Comparison of ENCODE assay signal across 18 mouse cellular contexts in the genomic region with DNA sequence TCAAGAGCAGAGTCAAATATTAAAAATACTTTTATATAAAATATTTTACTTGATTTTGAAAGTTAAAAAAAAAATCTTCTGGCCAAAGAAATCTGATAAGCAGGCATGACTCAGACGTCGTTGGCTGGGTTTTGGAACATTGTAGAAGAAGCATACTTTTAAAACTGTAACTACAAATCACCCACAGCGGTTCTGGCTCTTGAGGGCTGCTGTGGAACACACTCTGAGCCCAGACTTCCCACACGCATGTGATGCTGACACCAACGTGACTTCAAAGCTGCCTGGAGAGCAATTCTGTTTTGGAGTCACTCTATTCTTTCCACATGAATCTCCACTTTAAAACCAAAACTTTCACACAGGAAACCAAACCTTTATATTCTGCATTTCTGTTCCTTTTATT.
A peak's percentile ranks its signal among the peaks of the same experiment; 100 is the strongest.
DNase-seq lines count a peak whose midpoint lies in the region; ATAC-seq and TF ChIP-seq lines count a peak whose summit lies in the region.
"Had no signal": no experiment of that assay in that cellular context is flagged by ENCODE, and none has a peak within 500 bp of the region (broad histone marks: within the 10 kb centered on the region; RNA-seq: fewer than 3 reads in every experiment).

No protein-coding gene starts in this region.

- H3K4me1 ChIP-seq in embryonic facial prominence, embryonic 14.5 days (ENCODE audit: control insufficient read depth, insufficient read depth, low read length), result no peaks in the 10 kb centered on the region
- H3K4me1 ChIP-seq in embryonic facial prominence, embryonic 10.5 days, result no peaks in the 10 kb centered on the region
- H3K4me1 ChIP-seq in neural tube, embryonic 15.5 days, result no peaks in the 10 kb centered on the region
- H3K4me1 ChIP-seq: forebrain, embryonic 15.5 days; kidney, embryonic 15.5 days; midbrain, embryonic 13.5 days had no signal

- no peaks in the 10 kb centered on the region for H3K36me3 ChIP-seq in embryonic facial prominence, embryonic 14.5 days (ENCODE audit: control insufficient read depth, insufficient read depth, low read length)
- H3K36me3 ChIP-seq in embryonic facial prominence, embryonic 10.5 days (replicated peaks), result no peaks in the 10 kb centered on the region
- H3K36me3 ChIP-seq in neural tube, embryonic 15.5 days, result no peaks in the 10 kb centered on the region
- H3K36me3 ChIP-seq: forebrain, embryonic 15.5 days; kidney, embryonic 15.5 days; limb, embryonic 13.5 days; midbrain, embryonic 13.5 days had no signal

- H3K4me2 ChIP-seq in embryonic facial prominence, embryonic 14.5 days (ENCODE audit: low read depth, low read length), result no peak overlapping the region
- H3K4me2 ChIP-seq in neural tube, embryonic 15.5 days, result no peak overlapping the region
- H3K4me2 ChIP-seq: forebrain, embryonic 15.5 days; heart, embryonic 11.5 days; kidney, embryonic 15.5 days; limb, embryonic 13.5 days; midbrain, embryonic 13.5 days had no signal

- 48% methylated on average over 5 of the region's 5 CpGs for WGBS in embryonic facial prominence, embryonic 14.5 days
- 82% methylated on average over 5 of the region's 5 CpGs for WGBS in embryonic facial prominence, embryonic 10.5 days
- WGBS in neural tube, embryonic 15.5 days, result 79% methylated on average over 5 of the region's 5 CpGs

- no peak overlapping the region for H3K9ac ChIP-seq in embryonic facial prominence, embryonic 14.5 days (ENCODE audit: low read depth, low read length)
- H3K9ac ChIP-seq in neural tube, embryonic 15.5 days (replicated peaks), result no peak overlapping the region
- H3K9ac ChIP-seq: forebrain, embryonic 15.5 days; kidney, embryonic 15.5 days; limb, embryonic 13.5 days; midbrain, embryonic 13.5 days had no signal

- no peaks in the 10 kb centered on the region for H3K9me3 ChIP-seq in embryonic facial prominence, embryonic 14.5 days (ENCODE audit: control insufficient read depth, low read length)
- no peaks in the 10 kb centered on the region for H3K9me3 ChIP-seq in embryonic facial prominence, embryonic 10.5 days
- no peaks in the 10 kb centered on the region for H3K9me3 ChIP-seq in neural tube, embryonic 15.5 days (replicated peaks)
- H3K9me3 ChIP-seq: forebrain, embryonic 15.5 days; kidney, embryonic 15.5 days; limb, embryonic 13.5 days; midbrain, embryonic 13.5 days had no signal

- no peak overlapping the region for H3K4me3 ChIP-seq in embryonic facial prominence, embryonic 14.5 days (ENCODE audit: low read depth, low read length)
- no peak overlapping the region for H3K4me3 ChIP-seq in embryonic facial prominence, embryonic 10.5 days
- no peak overlapping the region for H3K4me3 ChIP-seq in left cerebral cortex, adult 2 months
- no peak overlapping the region for H3K4me3 ChIP-seq in neural tube, embryonic 15.5 days (replicated peaks)
- H3K4me3 ChIP-seq: forebrain, embryonic 15.5 days; kidney, embryonic 15.5 days; limb, embryonic 13.5 days; midbrain, embryonic 13.5 days had no signal

- DNase-seq in embryonic facial prominence, embryonic 14.5 days (ENCODE audit: low spot score), result peak; percentile 42
- no peak for DNase-seq in embryonic facial prominence, embryonic 10.5 days (ENCODE audit: low spot score)
- DNase-seq in right cerebral cortex, postnatal 25 days, result peak; percentile 11
- no peak for DNase-seq in right cerebral cortex, postnatal 10 days (ENCODE audit: low spot score in 2 of 2)
- peak; percentile 18 to 21 for DNase-seq in left cerebral cortex, adult 2 months (ENCODE audit: extremely low spot score in 1 of 2, low spot score in 2 of 2)
- DNase-seq in telencephalon, adult 2 months (ENCODE audit: low read depth, low spot score), result peak; percentile 60
- DNase-seq in lung, postnatal 4 days, result no peak
- DNase-seq: adrenal gland, adult 2 months; cerebellum, adult 2 months; gastrocnemius, postnatal 36 days; heart, postnatal 36 days; thymus, postnatal 4 days had no signal

- TF ChIP-seq CTCF in left cerebral cortex, adult 2 months (IDR thresholded peaks at IDR 0.05), result no peak

- intact Hi-C loops in left cerebral cortex, adult 2 months (cut with DNase I), result loop anchor here (10.0 kb wide), 1 partner anchor 437 kb away; no protein-coding TSS in a partner anchor

- H3K27ac ChIP-seq in embryonic facial prominence, embryonic 14.5 days (replicated peaks; ENCODE audit: low read depth, low read length), result no peak overlapping the region
- no peak overlapping the region for H3K27ac ChIP-seq in embryonic facial prominence, embryonic 10.5 days (replicated peaks)
- no peak overlapping the region for H3K27ac ChIP-seq in left cerebral cortex, adult 2 months
- H3K27ac ChIP-seq in neural tube, embryonic 15.5 days (replicated peaks), result no peak overlapping the region
- H3K27ac ChIP-seq: forebrain, embryonic 15.5 days; kidney, embryonic 15.5 days; limb, embryonic 13.5 days; midbrain, embryonic 13.5 days had no signal

- H3K27me3 ChIP-seq in embryonic facial prominence, embryonic 14.5 days (replicated peaks; ENCODE audit: control insufficient read depth, insufficient read depth, low read length), result no peaks in the 10 kb centered on the region
- H3K27me3 ChIP-seq in embryonic facial prominence, embryonic 10.5 days (replicated peaks; ENCODE audit: low read depth, poor library complexity, severe bottlenecking), result no peaks in the 10 kb centered on the region
- H3K27me3 ChIP-seq in neural tube, embryonic 15.5 days (replicated peaks), result no peaks in the 10 kb centered on the region
- H3K27me3 ChIP-seq: forebrain, embryonic 15.5 days; kidney, embryonic 15.5 days; limb, embryonic 13.5 days; midbrain, embryonic 13.5 days had no signal

- ATAC-seq in embryonic facial prominence, embryonic 14.5 days (ENCODE audit: low read depth), result no peak
- ATAC-seq in neural tube, embryonic 15.5 days (ENCODE audit: low FRiP score), result no peak
- ATAC-seq: forebrain, embryonic 15.5 days; midbrain, embryonic 13.5 days had no signal

Comparison
In these comparisons a context has a peak if more than half of its experiments do, and no peak if none do; other contexts are left out.
1. DNase-seq: peak in embryonic facial prominence, embryonic 14.5 days (single experiment), right cerebral cortex, postnatal 25 days (single experiment), left cerebral cortex, adult 2 months (2 of 2) and telencephalon, adult 2 months (single experiment); none in embryonic facial prominence, embryonic 10.5 days (single experiment), right cerebral cortex, postnatal 10 days (0 of 2) and lung, postnatal 4 days (0 of 2).